Mouse (Mus musculus) right cerebral cortex, adult 18-20 months (tissue): ENCODE results near the gene Foxr2.

ENCODE experiments used
- DNase-seq: peaks from one replicate; pipeline ENCODE4 v3.0.0; 2022; ENCODE audit warnings: mixed read lengths

Gene Foxr2

DNA sequence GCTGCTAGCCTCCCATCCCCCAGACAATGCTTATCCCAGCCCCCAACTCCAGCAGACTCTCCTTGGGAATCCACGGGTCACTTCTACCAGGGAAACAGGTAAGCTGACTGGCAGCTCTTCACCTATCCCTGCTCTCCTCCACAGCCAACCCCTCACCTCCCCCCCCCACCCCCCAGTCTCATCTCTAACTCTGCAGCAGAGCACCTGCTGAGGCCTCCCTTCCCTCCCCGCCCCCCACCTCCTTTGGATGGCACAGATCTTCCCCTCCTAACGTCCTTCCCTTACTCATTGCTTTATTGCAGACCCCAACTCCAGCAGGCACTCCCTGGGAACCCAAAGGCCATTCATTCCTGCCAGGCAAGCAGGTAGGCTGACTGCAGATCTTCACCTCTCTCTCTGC lies at the start of gene Foxr2:
Gene Foxr2 (plus strand): TSS at position 301 of the 400 bp plus-strand sequence.
- DNase-seq: no peak

DNA sequence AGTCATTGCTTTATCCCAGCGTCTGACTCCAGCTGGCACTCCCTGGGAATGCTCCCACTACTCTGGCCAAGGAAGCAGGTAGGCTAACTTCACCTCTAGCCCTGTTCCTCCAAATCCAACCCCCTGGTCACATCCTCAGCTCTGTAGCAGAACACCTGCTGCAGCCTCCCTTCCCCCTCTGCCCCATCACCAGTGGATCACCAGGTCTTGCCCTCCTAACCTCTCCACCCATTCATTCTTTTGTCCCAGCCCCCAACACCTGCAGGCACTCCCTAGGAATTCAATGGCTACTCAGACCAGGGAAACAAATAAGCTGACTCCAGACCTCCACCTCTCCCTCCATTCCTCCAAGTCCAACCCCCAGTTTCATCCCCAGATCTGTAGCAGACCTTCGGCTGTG lies 427 bp downstream of the Foxr2 start:
- DNase-seq: no peak

GRCm38 (mm10) chrX:153139734-153140515 lies 21.3 kb downstream of the Foxr2 start, which contains the start of gene Rragb:
Gene Rragb (plus strand): TSS chrX:153139981.
- peak; percentile 87 for DNase-seq

DNA sequence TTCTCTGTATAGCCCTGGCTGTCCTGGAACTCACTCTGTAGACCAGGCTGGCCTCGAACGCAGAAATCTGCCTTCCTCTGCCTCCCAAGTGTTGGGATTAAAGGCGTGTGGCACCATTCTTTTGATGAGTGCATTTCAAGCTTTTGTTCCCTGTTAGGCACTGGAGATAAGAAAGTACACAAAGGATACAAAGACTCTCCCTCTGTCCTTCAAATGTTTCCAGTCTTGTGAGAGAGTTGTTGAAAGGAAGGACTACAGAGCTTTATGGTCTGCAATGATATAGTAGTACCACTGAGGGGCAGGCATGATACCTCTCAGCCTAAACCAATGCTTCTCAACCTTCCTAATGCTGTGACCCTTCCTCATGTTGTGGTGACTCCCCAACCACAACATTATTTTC lies 24.1 kb downstream of the Foxr2 start:
- DNase-seq: no peak

- DNase-seq: no peak
Measured at GRCm38 (mm10) chrX:153151766-153152165, 33.2 kb downstream of the Foxr2 start.

GRCm38 (mm10) chrX:153155322-153155721 lies 36.7 kb downstream of the Foxr2 start:
- DNase-seq: peak; percentile 8

- no peak for DNase-seq
Measured at GRCm38 (mm10) chrX:153174786-153175185, 56.2 kb downstream of the Foxr2 start.

DNA sequence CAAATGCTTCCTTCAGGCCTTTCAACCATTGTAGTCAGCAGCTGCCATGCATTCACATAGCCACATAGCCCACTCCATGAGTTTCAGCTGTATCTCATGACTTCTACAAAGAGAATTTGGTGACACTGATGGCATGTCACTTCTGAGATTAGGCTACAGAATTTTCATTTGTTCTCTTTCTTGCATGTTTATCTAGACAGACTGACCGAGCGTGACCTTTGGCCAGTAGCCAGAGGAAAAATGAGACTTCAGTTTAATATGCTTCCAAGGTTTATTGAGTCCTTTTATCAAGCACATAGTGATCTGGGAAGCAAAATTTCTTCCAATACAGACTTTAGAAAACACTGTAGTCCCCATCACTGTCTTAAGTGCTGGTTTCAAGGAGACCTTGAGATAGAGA lies 63.6 kb downstream of the Foxr2 start:
- DNase-seq: no peak
